Mouse (Mus musculus): ENCODE results near the gene Fhad1. TPM values are rescaled to one million over a fixed set of nuclear protein-coding genes. Genes with fewer than 3 reads are reported as not detected.
A peak's percentile ranks its signal among the peaks of the same experiment; 100 is the strongest.

Fhad1 gene
- total RNA-seq, 1 experiment from 2014 or later: not detected

- peak; percentile 57 for ATAC-seq (replicated peaks; ENCODE audit: low read depth, poor library complexity, severe bottlenecking)
These were observed 26.7 kb downstream of the Fhad1 start for GRCm38 (mm10) chr4:141988178-141988577.

GRCm38 (mm10) chr4:141983689-141984088 is 31.2 kb downstream of the Fhad1 start:
- no peak for ATAC-seq (replicated peaks; ENCODE audit: low read depth, poor library complexity, severe bottlenecking)

DNA sequence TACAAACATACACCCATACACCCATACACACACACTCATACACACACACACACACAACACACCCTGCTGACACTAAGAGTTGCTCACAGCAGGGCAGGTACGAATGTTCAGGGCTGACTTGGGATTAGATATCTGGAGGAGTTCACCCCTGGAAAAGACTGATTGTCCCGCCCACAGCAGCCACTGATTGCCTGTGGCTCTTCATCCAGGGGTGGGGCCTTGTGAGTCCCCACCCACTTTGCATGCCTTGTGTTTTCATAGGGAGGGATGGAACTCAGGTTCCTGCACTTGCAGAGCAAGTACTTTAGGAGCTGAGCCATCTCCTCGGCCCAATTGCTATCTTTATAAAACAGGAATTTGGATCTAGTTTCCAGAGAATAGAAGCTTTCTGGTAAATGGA is 33.4 kb downstream of the Fhad1 start:
- no peak for ATAC-seq (replicated peaks; ENCODE audit: low read depth, poor library complexity, severe bottlenecking)

DNA sequence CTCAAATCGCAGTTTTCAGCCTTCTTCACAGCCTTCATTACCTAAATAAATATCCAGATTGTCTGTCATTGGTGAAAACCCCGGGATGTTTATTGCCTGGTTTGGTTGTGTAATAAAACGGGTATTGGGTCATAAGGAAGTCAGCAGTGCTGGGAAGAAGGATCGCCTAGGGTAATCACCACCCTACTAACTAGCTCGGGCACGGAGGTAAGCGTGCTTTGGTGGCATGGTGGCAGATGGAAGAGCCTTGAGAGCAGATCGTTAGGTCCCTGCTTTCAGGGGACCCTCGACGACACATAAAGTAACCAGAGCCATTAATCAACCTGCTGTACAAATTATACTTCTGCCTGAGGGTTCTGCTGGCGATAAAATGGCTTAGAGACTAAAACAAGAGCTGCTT is 36.3 kb downstream of the Fhad1 start:
- no peak for ATAC-seq (replicated peaks; ENCODE audit: low read depth, poor library complexity, severe bottlenecking)

DNA sequence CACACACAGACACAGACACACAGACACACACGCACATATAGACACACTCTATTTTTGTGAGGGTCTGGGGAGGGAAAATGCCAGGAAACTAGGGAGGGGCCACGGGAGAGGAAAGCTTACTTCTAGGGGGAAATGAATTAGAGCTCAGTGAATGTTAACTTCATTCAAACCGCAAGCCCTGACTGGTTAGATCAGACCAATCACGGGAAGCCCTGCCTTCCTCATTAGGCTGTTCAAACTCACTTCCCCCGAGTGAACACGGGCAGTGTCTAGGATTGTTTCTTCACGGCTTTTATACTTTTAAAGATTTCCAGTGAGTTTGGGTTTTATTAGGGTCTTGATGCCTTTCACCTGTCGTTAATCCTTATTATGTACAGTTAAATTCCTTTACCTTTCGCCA is 37.5 kb downstream of the Fhad1 start:
- peak; percentile 86 for ATAC-seq (replicated peaks; ENCODE audit: low read depth, poor library complexity, severe bottlenecking)

GRCm38 (mm10) chr4:141976163-141976562 is 38.7 kb downstream of the Fhad1 start:
- ATAC-seq (replicated peaks; ENCODE audit: low read depth, poor library complexity, severe bottlenecking): peak; percentile 72

DNA sequence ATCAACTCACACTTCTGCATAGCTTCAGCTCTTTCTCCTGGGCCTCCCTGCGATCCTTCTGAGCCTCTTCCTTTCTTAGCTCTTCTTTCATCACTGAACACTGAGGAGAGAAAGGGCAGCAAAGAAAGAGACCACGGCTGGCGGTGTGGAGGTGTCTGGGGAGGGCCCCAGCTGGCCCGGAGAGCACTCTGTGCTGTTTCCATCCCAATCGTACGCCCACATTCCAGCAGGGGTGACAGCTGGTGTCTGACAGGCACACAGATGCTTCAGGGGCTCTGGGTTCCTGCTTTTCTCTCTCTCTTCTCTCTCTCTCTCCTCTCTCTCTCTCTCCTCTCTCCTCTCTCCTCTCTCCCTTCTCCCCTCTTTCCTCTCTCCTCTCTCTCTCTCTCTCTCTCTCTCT is 50.3 kb downstream of the Fhad1 start:
- no peak for ATAC-seq (replicated peaks; ENCODE audit: low read depth, poor library complexity, severe bottlenecking)

DNA sequence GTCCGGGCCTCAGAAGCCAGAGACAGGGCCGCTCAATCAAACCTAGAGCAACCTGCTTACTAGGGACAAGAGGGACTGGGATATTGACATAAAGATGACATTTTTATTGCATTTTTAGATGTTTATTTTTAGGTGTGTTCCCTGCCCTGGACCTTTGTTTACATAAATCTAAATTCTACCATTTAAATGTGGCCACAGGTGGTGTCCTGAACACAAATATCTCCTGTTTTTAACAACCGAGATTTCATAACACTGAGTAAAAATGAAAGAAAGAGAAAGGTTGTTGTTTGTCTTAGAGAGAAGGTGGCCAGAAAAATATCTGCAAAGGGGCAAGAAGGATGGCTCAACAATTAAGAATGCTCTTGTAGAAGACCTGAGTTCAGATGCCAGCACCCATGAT is 51.0 kb downstream of the Fhad1 start:
- no peak for ATAC-seq (replicated peaks; ENCODE audit: low read depth, poor library complexity, severe bottlenecking)

- peak; percentile 78 for ATAC-seq (replicated peaks; ENCODE audit: low read depth, poor library complexity, severe bottlenecking)
These were observed 51.8 kb downstream of the Fhad1 start for GRCm38 (mm10) chr4:141962811-141963685.

DNA sequence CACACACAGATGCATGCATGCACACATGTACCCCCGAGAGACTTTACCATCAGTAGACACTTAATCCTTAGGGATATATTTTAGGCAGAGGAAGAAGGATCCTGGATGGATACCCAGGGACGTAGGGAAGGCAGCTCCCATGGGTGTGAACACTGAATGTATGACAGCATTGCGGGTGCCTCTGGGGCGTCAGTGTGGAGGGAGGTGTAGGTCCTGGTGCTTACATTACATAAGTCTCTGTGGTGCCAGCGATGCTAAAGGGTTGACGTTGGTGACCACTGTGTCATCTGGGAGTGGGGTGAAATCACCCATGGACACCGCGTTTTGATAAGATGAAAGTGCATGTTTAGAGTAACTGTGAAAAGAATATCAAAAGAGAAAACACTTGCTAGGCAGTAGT is 54.8 kb downstream of the Fhad1 start:
- no peak for ATAC-seq (replicated peaks; ENCODE audit: low read depth, poor library complexity, severe bottlenecking)

- ATAC-seq (replicated peaks; ENCODE audit: low read depth, poor library complexity, severe bottlenecking): peak; percentile 13; the same call in 1 of the 2 replicates
These were observed 55.3 kb downstream of the Fhad1 start for GRCm38 (mm10) chr4:141959615-141960014.

DNA sequence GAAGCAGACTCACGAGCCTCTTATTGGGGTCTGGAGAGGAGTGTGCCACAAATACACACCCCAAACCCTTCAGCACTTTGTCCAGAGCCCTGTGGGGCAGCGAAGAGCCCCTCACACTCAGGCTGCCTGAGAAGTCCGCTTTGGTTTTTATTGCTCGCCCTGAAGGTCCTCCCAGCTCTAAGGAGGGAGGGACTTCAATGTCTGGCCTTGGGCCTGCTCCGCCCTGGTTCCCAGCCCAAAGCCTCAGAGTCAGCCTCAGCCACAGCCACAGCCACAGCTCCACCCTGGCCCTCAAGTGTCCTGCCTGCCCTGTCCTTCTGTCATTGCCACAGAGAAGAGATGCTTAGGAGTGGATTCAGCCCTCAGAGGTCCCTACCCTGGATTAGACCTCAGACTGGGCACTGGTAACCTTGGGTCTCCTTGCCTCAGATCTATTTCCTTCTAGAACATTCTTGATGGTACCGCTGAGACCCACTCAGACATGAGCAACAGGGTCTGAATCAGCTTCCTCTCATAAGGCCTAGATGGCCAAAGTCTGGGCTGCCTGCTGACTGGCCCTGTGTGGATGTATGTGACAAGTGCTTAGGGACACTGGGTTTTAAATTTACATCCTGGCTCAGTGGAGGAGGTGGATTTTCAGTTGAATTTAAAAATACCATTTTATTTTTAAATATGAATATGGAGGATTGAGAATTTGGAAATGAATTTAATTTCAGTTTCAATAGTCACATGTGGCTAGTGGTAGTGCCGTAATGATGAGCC is 56.1 kb downstream of the Fhad1 start:
- peak; percentile 26 for ATAC-seq (replicated peaks; ENCODE audit: low read depth, poor library complexity, severe bottlenecking)

DNA sequence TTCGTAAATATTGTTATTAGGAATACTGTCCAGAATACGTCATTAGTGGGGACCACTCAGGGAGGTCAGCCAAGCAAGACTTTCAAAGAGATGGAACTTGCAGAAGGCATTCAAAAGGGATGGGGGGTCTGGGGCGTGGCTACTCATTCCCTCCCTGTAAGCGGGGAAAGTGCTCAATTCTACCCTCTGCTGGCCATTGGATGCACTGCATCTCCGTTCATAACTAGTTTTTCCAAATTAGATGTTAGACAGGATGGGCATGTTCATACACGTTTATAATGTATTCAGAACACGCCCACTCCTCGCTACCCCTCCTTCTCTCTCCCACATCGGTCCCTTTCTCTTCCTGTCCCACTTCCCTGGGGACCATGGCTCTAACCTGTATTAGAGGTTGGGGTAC is 56.7 kb downstream of the Fhad1 start:
- peak; percentile 75 for ATAC-seq (replicated peaks; ENCODE audit: low read depth, poor library complexity, severe bottlenecking)

DNA sequence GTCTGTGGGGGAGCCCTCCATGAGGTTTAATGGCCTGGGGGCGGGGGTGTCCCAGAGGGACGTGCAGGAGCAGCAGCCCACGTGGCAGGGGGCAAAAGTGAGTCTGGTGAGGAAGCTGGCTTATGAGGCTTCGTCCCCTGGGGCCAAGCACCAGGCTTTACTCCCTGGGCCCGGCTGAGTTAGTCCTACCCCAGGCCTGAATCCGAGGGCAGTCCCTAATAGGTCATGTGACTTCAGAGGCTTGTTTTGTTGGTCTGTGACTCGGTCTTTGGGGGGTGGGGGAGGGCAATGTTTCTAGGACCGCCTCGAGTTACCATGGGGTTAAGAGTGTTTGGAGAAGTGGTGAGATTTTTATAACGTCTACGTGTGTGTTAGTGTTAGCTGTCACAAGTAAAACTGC is 57.1 kb downstream of the Fhad1 start:
- peak; percentile 21; the same call in 1 of the 2 replicates for ATAC-seq (replicated peaks; ENCODE audit: low read depth, poor library complexity, severe bottlenecking)

DNA sequence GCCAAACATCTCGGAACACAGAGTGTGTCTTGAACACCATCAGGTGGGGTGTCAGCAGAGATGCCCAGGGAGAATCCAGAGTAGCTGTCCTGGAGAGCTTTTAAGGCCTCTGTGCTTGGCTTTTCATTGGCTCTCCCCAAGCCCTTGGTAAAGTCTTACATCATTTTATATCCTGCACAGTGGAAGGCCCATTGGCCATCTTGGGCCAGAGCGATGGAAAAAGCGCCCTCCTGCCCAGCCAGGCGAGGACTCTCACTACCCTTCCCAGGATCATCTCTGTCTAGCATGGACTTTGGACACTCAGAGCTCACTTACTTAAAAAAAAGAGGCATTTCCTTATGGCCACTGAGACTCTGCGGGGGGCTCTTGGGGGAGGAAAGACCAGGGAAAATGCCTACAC is 58.0 kb downstream of the Fhad1 start:
- ATAC-seq (replicated peaks; ENCODE audit: low read depth, poor library complexity, severe bottlenecking): no peak

GRCm38 (mm10) chr4:141954770-141955720 is 59.8 kb downstream of the Fhad1 start:
- no peak for ATAC-seq (replicated peaks; ENCODE audit: low read depth, poor library complexity, severe bottlenecking)

- ATAC-seq (replicated peaks; ENCODE audit: low read depth, poor library complexity, severe bottlenecking): no peak
These were observed 61.0 kb downstream of the Fhad1 start for GRCm38 (mm10) chr4:141953859-141954258.

- no peak for ATAC-seq (replicated peaks; ENCODE audit: low read depth, poor library complexity, severe bottlenecking)
These were observed 61.6 kb downstream of the Fhad1 start for GRCm38 (mm10) chr4:141953291-141953690.

DNA sequence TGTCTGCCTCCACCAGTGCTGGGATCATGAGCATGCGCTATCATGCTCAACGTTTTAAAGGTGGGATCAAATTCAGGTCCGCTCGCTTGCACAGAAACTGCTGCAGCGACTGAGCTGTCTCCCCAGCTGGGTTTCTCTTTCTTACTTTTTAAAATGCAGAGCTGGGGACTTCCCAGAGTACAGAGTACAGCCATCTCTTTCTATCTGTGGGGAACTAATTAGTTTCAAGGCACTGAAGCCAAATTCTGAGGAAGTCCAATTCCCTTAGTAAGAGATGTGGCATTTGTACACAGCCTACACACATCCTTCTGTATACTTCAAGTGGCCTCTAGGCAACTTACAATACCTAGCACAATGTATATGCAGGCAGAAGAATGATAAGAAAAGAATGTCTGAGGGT is 62.1 kb downstream of the Fhad1 start:
- ATAC-seq (replicated peaks; ENCODE audit: low read depth, poor library complexity, severe bottlenecking): peak; percentile 11; the same call in 1 of the 2 replicates

DNA sequence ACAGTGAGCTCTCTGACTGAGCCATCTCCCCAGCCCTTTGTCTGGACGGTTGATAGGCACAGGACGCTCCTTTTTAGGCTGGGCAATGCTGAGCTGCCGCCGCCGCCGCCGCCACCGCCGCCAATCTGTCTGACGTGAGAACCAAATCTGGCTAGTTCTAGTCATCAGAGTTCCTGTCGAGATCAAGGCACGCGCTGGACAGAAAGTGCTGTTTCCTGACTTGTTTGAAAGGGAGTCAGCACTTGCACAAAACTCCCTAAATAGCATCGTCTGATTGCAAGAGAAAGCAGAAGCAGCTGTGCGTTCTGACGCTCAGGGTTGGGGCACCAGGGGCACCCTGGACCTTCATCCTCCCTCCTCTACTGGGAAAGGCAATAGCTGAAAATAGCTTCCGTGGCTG is 62.8 kb downstream of the Fhad1 start:
- peak; percentile 87 for ATAC-seq (replicated peaks; ENCODE audit: low read depth, poor library complexity, severe bottlenecking)
